Mouse (Mus musculus) CH12.LX (cell line): ENCODE results near the gene Tktl1. TPM values are rescaled to one million over a fixed set of nuclear protein-coding genes. Genes with fewer than 3 reads are reported as not detected.
"Not testable (repeated sequence)": the region's sequence is repeated elsewhere in the genome, so short reads cannot be mapped to it uniquely, and the experiment has no call there.

Experiments
- DNase-seq: peaks from one replicate; pipeline ENCODE4 v3.0.0-alpha.2; 2013; ENCODE audit errors: extremely low read depth
- H3K27ac ChIP-seq: 2 replicates; pipeline ENCODE4 v1.5.1; 2012; ENCODE audit warnings: low read depth, mild to moderate bottlenecking, control low read depth, moderate library complexity; ENCODE audit not compliant: insufficient read depth
- H3K27me3 ChIP-seq: replicated peaks from 2 replicates; pipeline ENCODE3; 2012; ENCODE audit warnings: inconsistent platforms
- H3K36me3 ChIP-seq, 2 experiments: replicated peaks in 1 of 2; 2 replicates each; pipeline versions ENCODE3 to v1.6.1; 2012; ENCODE audit warnings: inconsistent platforms in 1 of 2, low read length in 1 of 2, mild to moderate bottlenecking in 1 of 2, mixed read lengths in 1 of 2, moderate library complexity in 1 of 2; ENCODE audit not compliant: control insufficient read depth in 1 of 2, insufficient read depth in 1 of 2
- H3K4me1 ChIP-seq, 2 experiments: 2 replicates each; pipeline ENCODE4 v1.6.1; 2012; ENCODE audit warnings: inconsistent platforms in 1 of 2, moderate library complexity in 1 of 2; ENCODE audit not compliant: insufficient read depth in 2 of 2, control insufficient read depth in 1 of 2
- H3K4me2 ChIP-seq: 2 replicates; pipeline ENCODE4 v1.6.1; 2012; ENCODE audit warnings: low read depth, mild to moderate bottlenecking, control low read depth; ENCODE audit not compliant: poor library complexity, insufficient read depth, severe bottlenecking
- H3K4me3 ChIP-seq, 3 experiments: fragments of 150-350 bp in 1 of 3; sonication (generic) in 1 of 3; replicated peaks in 1 of 3; 2 replicates each; pipeline versions ENCODE3 to v1.5.1; 2011 to 2012; ENCODE audit warnings: low read depth in 2 of 3, low read length in 2 of 3, mild to moderate bottlenecking in 2 of 3, moderate library complexity in 2 of 3, control low read depth in 1 of 3, improper control_type of control experiment in 1 of 3, inconsistent platforms in 1 of 3, mixed read lengths in 1 of 3; ENCODE audit not compliant: poor library complexity in 1 of 3
- H3K79me2 ChIP-seq: replicated peaks from 2 replicates; pipeline ENCODE4 v1.6.1; 2012; ENCODE audit warnings: mild to moderate bottlenecking, moderate library complexity; ENCODE audit not compliant: control insufficient read depth, poor library complexity, insufficient read depth, severe bottlenecking; ENCODE audit errors: extremely low read depth
- H3K9ac ChIP-seq: 2 replicates; pipeline ENCODE4 v1.6.1; 2012; ENCODE audit warnings: low read depth, mild to moderate bottlenecking, control low read depth, moderate library complexity; ENCODE audit not compliant: insufficient read depth
- H3K9me3 ChIP-seq: replicated peaks from 2 replicates; pipeline ENCODE3; 2012; ENCODE audit warnings: low read length, inconsistent platforms, mixed read lengths
- BHLHE40 ChIP-seq: IDR thresholded peaks from 2 replicates; pipeline ENCODE4 v1.6.1; 2011; ENCODE audit warnings: mild to moderate bottlenecking, low read depth, low read length, improper control_type of control experiment
- CHD2 ChIP-seq: IDR thresholded peaks from 2 replicates; pipeline ENCODE4 v1.6.1; 2011; ENCODE audit warnings: low read length, improper control_type of control experiment
- CTCF ChIP-seq, 2 experiments: IDR thresholded peaks in 1 of 2; conservative IDR thresholded peaks in 1 of 2; 2 replicates each; pipeline ENCODE4 v1.5.1; 2011 to 2012; ENCODE audit warnings: low read depth in 2 of 2, low read length in 2 of 2, improper control_type of control experiment in 1 of 2, inconsistent platforms in 1 of 2, mild to moderate bottlenecking in 1 of 2, moderate library complexity in 1 of 2
- ELF1 ChIP-seq: IDR thresholded peaks from 2 replicates; pipeline ENCODE4 v1.6.1; 2014; ENCODE audit warnings: low read depth, mild to moderate bottlenecking, inconsistent platforms, low read length, improper control_type of control experiment
- ETS1 ChIP-seq: conservative IDR thresholded peaks from 2 replicates; pipeline ENCODE4 v1.6.1; 2012; ENCODE audit warnings: low read depth, mild to moderate bottlenecking, inconsistent platforms, low read length, improper control_type of control experiment, moderate library complexity
- GABPA ChIP-seq: IDR thresholded peaks from 2 replicates; pipeline ENCODE4 v1.6.1; 2012; ENCODE audit warnings: low read depth, low read length, improper control_type of control experiment, inconsistent platforms; ENCODE audit not compliant: insufficient replicate concordance
- HCFC1 ChIP-seq: IDR thresholded peaks from 2 replicates; pipeline ENCODE4 v1.6.1; 2012; ENCODE audit warnings: low read depth, mild to moderate bottlenecking, inconsistent platforms, low read length, improper control_type of control experiment
- KAT2A ChIP-seq: IDR thresholded peaks from 2 replicates; pipeline ENCODE4 v1.6.1; 2012; ENCODE audit warnings: low read length, improper control_type of control experiment, inconsistent platforms; ENCODE audit not compliant: insufficient replicate concordance
- MXI1 ChIP-seq: IDR thresholded peaks from 2 replicates; pipeline ENCODE4 v1.6.1; 2011; ENCODE audit warnings: mild to moderate bottlenecking, low read depth, low read length, improper control_type of control experiment
- MYC ChIP-seq: IDR thresholded peaks from 2 replicates; pipeline ENCODE4 v1.6.1; 2011; ENCODE audit warnings: low read depth, mild to moderate bottlenecking, improper control_type of control experiment, low read length
- NELFE ChIP-seq: IDR thresholded peaks from 2 replicates; pipeline ENCODE4 v1.6.1; 2011; ENCODE audit warnings: low read depth, low read length, improper control_type of control experiment
- RAD21 ChIP-seq: IDR thresholded peaks from 2 replicates; pipeline ENCODE4 v1.6.1; 2011; ENCODE audit warnings: low read depth, mild to moderate bottlenecking, low read length, improper control_type of control experiment, moderate library complexity
- RCOR1 ChIP-seq: conservative IDR thresholded peaks from 2 replicates; pipeline ENCODE4 v1.6.1; 2012; ENCODE audit warnings: low read depth, mild to moderate bottlenecking, inconsistent platforms, low read length, improper control_type of control experiment
- SIN3A ChIP-seq: IDR thresholded peaks from 2 replicates; pipeline ENCODE4 v1.6.1; 2012; ENCODE audit warnings: low read length, improper control_type of control experiment, inconsistent platforms
- SMC3 ChIP-seq: IDR thresholded peaks from 2 replicates; pipeline ENCODE4 v1.6.1; 2011; ENCODE audit warnings: low read depth, low read length, improper control_type of control experiment
- TBP ChIP-seq: conservative IDR thresholded peaks from 2 replicates; pipeline ENCODE4 v1.6.1; 2011; ENCODE audit warnings: low read depth, low read length, improper control_type of control experiment
- TCF12 ChIP-seq: IDR thresholded peaks from 2 replicates; pipeline ENCODE4 v1.6.1; 2014; ENCODE audit warnings: low read depth, mild to moderate bottlenecking, inconsistent platforms, low read length, improper control_type of control experiment
- ZKSCAN1 ChIP-seq: IDR thresholded peaks from 2 replicates; pipeline ENCODE4 v1.6.1; 2012; ENCODE audit warnings: low read depth, inconsistent platforms, low read length, improper control_type of control experiment, borderline replicate concordance
- dilution Hi-C: fragments of 300-500 bp; cut with MboI; formaldehyde crosslinking; loops from 2 replicates; pipeline ENCODE4 v1.14.3; 2020; ENCODE audit warnings: low sequenced_read_pairs; ENCODE audit not compliant: extremely low pct_unique_long_range_greater_than_20kb, extremely low pct_ligation_motif_present
- in situ Hi-C: fragments of 300-500 bp; cut with MboI; formaldehyde crosslinking; loops from 3 replicates; pipeline ENCODE4 v1.14.3; 2019; ENCODE audit warnings: low sequenced_read_pairs, low pct_ligation_motif_present, low pct_unique_long_range_greater_than_20kb, mixed read lengths
- polyA plus RNA-seq: library from polyadenylated mRNA; unstranded; fragments of >175 nt; gene quantifications from 2 replicates; pipeline ENCODE4 v1.2.1, GENCODE M21; 2012; ENCODE audit warnings: low read depth; ENCODE audit not compliant: insufficient read length
- total RNA-seq, 2 experiments: library from RNA; depleted of rRNA; stranded (reverse); fragments of 300-350 nt in 1 of 2; fragments of >200 nt in 1 of 2; gene quantifications; 2 replicates each; pipeline ENCODE4 v1.2.3; 2012 to 2014

The Tktl1 gene
- total RNA-seq (2012; rRNA removed) (not detected in 2 replicates), total RNA-seq (2014; rRNA removed) (not detected in 2 replicates), polyA plus RNA-seq (not detected in 2 replicates)

- H3K27me3 ChIP-seq, result no peaks in the 10 kb centered on the region
- no peaks in the 10 kb centered on the region for H3K79me2 ChIP-seq
- no peaks in the 10 kb centered on the region for H3K36me3 ChIP-seq
- H3K4me3 ChIP-seq, result no peak within 1 kb of the TSS
- DNase-seq, result no peak
- no peaks in the 10 kb centered on the region for H3K9me3 ChIP-seq
- H3K4me1 ChIP-seq, result no peaks in the 10 kb centered on the region
- no peak within 1 kb of the TSS for H3K9ac ChIP-seq
- in situ Hi-C loops, result no loop called here
- H3K27ac ChIP-seq, result no peak within 1 kb of the TSS
- H3K4me2 ChIP-seq, result no peak within 1 kb of the TSS
- dilution Hi-C loops, result no loop called here
- no peak for TF ChIP-seq TCF12
- no peak for TF ChIP-seq NELFE
- no peak for TF ChIP-seq RCOR1
- no peak for TF ChIP-seq KAT2A
- TF ChIP-seq ELF1, result no peak
- no peak for TF ChIP-seq ETS1
- TF ChIP-seq TBP, result no peak
- TF ChIP-seq MYC, result no peak
- TF ChIP-seq CTCF (conservative IDR thresholded peaks at IDR 0.05 in 1 of 2, IDR thresholded peaks at IDR 0.05 in 1 of 2; ENCODE audit: low read depth in 2 of 2, low read length in 2 of 2), result no peak
- no peak for TF ChIP-seq CHD2
- no peak for TF ChIP-seq BHLHE40
- TF ChIP-seq SMC3, result no peak
- no peak for TF ChIP-seq SIN3A
- TF ChIP-seq RAD21, result no peak
- TF ChIP-seq MXI1, result no peak
- TF ChIP-seq ZKSCAN1, result no peak
- no peak for TF ChIP-seq GABPA
- TF ChIP-seq HCFC1, result no peak
Measured at GRCm38 (mm10) chrX:74176959-74177358, at the start of gene Tktl1. TSS of gene Tktl1 (plus strand) at chrX:74177259.

- H3K27ac ChIP-seq, H3K4me3 ChIP-seq, H3K79me2 ChIP-seq, H3K27me3 ChIP-seq, in situ Hi-C loops, DNase-seq, H3K9ac ChIP-seq, H3K36me3 ChIP-seq, H3K9me3 ChIP-seq, H3K4me1 ChIP-seq, H3K4me2 ChIP-seq, dilution Hi-C loops: not testable (repeated sequence)
Measured at GRCm38 (mm10) chrX:74135263-74135662, 41.8 kb upstream of the Tktl1 start, which contains the start of gene Mecp2. TSS of gene Mecp2 (minus strand) at chrX:74135363.
